Mouse (Mus musculus): ENCODE data around the gene Ankrd63. TPM values are rescaled to one million over a fixed set of nuclear protein-coding genes. Genes with fewer than 3 reads are reported as not detected.

Gene Ankrd63
- total RNA-seq (2021): 1 to 10 TPM in 1 of 2 experiments, under 1 TPM in 1; 0.64 to 1.7 TPM

DNA sequence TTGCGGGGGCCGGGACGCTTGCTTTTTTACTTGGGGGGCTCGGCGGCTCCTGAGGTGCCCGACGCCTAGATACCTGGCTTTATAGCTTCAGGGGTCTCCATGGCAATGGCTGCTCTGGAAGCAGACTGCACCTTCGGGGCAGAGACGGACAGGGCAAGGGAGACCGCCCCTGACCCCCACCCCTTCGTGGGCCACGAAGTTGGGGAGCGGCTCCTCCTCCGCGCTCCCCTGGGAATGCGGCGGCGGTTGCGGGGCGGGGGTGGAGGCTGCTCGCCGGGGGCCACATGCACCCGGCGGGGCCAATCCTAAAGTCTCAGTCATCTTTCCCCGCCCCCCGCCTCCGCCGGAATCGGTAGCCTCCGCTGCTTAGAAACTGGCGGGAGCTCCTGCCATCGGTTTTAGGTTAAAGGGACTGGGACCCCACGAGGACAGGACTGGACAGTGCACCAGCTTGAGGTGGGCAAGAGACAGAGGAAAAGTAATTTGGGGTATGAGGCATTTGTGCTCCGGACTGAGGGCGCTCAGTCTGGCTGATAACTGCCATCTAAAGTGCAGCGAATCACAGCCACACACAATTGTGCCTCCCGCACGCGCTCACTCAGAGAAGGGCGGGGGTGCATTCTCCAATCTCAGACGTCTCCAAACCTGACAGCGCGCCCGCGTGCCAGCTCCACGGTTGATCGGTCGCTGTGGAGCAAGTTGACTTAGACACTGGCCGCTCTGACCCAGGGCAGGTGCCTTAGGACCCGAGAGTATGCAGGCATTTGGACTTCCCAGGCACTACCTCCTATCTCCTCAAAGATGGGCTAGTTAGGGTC lies at the start of gene Ankrd63:
Ankrd63 (minus strand) TSS at position 51 of the 818 bp plus-strand sequence.
- intact Hi-C loops (cut with DNase I): no loop called here
- no peak for DNase-seq

DNA sequence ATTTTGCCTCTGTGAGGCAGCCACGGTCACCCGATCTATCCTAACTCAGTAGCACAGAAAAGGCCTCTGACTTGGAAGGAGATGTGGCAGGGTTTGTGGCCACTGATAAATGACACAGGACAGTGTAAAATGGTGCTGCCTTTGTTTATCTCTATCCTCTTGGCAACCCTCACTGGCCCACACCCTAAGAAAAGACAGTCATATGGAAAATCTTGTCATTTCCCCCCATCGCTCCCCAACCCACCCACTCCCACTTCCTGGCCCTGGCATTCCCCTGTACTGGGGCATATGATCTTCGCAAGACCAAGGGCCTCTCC lies 49.0 kb upstream of the Ankrd63 start:
- DNase-seq: no peak
- intact Hi-C loops (cut with DNase I): no loop called here

- peak; percentile 47 to 49 for DNase-seq
Observed at GRCm38 (mm10) chr2:118751896-118752791, 48.4 kb upstream of the Ankrd63 start.

GRCm38 (mm10) chr2:118750476-118750875 lies 46.7 kb upstream of the Ankrd63 start:
- intact Hi-C loops (cut with DNase I): no loop called here
- DNase-seq: peak; percentile 63 to 82

More at GRCm38 (mm10) chr2:118751896-118752791, 48.4 kb upstream of the Ankrd63 start:
- intact Hi-C loops (cut with DNase I): no loop called here

GRCm38 (mm10) chr2:118749341-118749884 lies 45.6 kb upstream of the Ankrd63 start:
- intact Hi-C loops (cut with DNase I): no loop called here
- DNase-seq: peak; percentile 48 to 55

- intact Hi-C loops (cut with DNase I): loop anchor here (2.0 kb wide), 1 partner anchor 31 kb away; the partner anchor contains the start of gene Disp2
- DNase-seq: peak in 1 of 2 experiments; percentile 53
Observed at GRCm38 (mm10) chr2:118747301-118747960, 43.7 kb upstream of the Ankrd63 start.

GRCm38 (mm10) chr2:118745915-118746901 lies 42.4 kb upstream of the Ankrd63 start:
- DNase-seq: peak; percentile 51 to 59

DNA sequence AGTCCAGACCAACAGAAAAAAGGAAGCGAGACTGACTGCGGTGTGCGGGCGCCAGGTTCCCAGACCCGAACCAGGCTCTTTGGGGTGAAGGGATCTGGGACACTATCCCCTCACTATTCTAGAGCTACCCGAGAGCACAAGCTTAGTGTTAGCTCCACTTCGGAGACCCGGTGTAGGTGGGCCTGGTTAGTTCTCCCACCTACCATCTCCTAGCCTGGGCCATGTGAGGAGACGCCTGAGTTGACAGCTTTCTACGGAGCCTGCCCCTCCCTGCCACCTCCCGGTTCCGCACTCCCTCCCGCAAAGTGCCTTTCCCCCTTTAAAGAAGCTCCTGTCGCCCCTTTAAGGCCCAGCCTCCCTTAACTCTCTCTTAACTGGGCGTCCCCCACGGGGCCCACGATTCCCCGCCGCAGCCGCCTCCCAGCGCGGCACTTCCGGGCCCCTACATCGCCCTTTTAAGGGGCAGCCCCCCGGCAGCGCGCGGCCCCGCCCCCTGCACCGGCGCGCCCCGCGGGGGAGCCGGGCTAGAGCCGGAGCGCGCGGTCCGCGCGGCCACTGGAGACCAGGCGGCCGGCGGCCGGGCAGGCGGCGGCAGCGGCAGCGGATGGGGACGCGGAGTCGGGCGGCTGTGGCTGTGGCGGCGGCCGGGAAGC lies 41.6 kb upstream of the Ankrd63 start, which contains the start of gene Inafm2:
Inafm2 (plus strand) TSS at position 527 of the 653 bp plus-strand sequence.
- DNase-seq: peak; percentile 91 to 93
- intact Hi-C loops (cut with DNase I): no loop called here

More at GRCm38 (mm10) chr2:118745915-118746901, 42.4 kb upstream of the Ankrd63 start:
- intact Hi-C loops (cut with DNase I): loop anchor here (1.0 to 2.0 kb wide), 2 partner anchors 16 to 33 kb away; partner anchors contain the start of genes Ccdc9b and Disp2

GRCm38 (mm10) chr2:118744621-118745020 lies 40.9 kb upstream of the Ankrd63 start:
- no peak for DNase-seq
- intact Hi-C loops (cut with DNase I): no loop called here

- DNase-seq: peak; percentile 54 to 63
Observed at GRCm38 (mm10) chr2:118743261-118743943, 39.6 kb upstream of the Ankrd63 start.

DNA sequence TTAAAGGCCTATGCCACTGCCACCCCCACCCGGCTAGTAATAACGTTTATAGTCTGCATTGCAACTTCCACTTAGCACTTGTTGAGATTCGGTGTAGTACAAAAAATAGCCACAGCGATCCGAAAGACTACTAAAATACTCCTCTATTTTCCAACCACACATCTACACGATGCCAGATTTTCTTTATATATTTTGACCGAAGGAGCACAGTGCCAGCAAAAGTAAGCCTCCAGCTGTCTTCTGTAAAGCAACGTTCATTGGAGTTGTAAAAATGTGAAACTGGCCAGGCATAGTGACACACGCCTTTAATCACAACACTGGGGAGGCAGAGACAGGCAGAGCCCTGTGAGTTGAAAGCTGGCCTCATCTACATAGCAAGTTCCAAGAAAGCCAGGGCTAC lies 37.4 kb upstream of the Ankrd63 start:
- intact Hi-C loops (cut with DNase I): no loop called here

More at GRCm38 (mm10) chr2:118743261-118743943, 39.6 kb upstream of the Ankrd63 start:
- intact Hi-C loops (cut with DNase I): loop anchor here (2.0 kb wide), 1 partner anchor 139 kb away; no protein-coding TSS in a partner anchor

GRCm38 (mm10) chr2:118740341-118740740 lies 36.6 kb upstream of the Ankrd63 start:
- DNase-seq: no peak
- intact Hi-C loops (cut with DNase I): no loop called here

More for the DNA sequence above, 37.4 kb upstream of the Ankrd63 start:
- no peak for DNase-seq

- DNase-seq: no peak
- intact Hi-C loops (cut with DNase I): no loop called here
Observed at GRCm38 (mm10) chr2:118733341-118733740, 29.6 kb upstream of the Ankrd63 start.

DNA sequence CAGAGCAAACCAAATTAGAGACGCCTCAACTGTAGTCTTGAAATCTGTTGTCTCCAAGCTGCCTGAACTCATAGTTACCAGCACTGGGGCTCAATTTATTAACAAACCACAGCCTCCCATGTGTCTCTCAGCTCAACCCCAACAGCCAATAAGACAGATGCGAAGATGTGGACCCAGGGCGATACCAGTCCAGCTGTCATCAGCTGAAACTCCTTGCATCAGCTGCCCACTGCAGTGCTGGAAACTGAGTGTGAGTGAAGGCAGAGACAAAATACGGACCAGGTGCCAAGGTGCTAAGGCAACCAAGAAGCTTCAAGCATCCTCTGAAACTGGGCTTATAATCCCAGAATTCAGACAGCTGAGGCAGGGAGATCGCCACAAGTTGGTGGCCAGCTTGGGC lies 28.2 kb upstream of the Ankrd63 start:
- no peak for DNase-seq
- intact Hi-C loops (cut with DNase I): no loop called here

DNA sequence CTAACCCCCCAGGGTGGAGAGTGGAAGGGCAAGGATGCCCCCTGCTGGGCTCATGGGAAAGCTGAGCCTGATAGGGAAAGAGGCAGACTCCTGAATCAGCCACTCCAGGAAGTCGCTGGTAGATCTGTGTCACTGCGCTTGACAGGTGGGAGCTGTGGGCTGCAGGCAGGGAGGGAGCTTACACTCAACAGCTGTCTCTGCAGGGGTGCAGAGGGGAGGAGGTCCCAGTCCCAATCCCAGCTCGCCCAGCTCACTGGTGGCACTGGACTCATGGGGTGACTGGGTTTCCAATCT lies 26.8 kb upstream of the Ankrd63 start:
- DNase-seq: peak; percentile 84 to 88
- intact Hi-C loops (cut with DNase I): loop anchor here (1.0 kb wide), 2 partner anchors 30 to 92 kb away; no protein-coding TSS in a partner anchor

DNA sequence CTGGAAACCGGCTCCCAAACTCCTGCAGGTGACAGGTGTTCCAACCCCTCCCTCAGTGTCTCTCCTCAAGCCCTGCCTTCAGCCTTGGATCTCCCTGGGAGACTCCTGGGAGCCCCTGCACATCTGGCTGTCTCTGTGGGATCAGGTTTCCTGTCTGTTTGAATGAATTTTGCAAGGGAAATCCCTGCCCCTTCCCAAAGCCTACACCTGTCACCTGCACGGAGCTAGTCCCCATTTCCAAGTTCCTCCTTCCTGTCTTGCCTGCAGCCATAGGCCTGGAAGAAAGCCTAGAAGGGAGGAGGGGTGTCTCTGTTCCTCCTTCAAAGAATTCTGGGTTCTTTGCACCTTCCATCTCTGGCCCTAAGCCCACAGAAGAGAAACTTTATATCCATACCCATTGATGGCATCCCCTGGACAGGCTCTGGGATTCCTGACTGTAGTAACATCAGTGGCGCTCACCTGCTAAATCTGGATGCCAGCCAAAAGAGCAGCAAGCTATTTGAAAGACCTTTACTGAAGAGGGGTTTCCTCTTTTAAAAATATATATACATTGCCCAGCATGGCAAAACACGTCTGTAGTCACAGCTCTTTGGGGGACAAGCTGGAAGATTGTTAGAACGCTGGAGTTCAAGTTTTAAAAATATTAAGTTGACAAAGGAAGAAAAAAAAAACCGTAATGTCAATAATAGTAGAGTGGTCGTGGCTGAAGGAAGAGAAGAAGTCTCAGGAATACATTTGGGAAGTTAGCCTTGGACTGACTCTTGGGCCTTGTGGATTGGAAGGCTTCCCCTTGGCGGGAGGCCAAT lies 26.3 kb upstream of the Ankrd63 start:
- intact Hi-C loops (cut with DNase I): loop anchor here (1.0 kb wide), 2 partner anchors 30 to 92 kb away; no protein-coding TSS in a partner anchor
- DNase-seq: no peak

DNA sequence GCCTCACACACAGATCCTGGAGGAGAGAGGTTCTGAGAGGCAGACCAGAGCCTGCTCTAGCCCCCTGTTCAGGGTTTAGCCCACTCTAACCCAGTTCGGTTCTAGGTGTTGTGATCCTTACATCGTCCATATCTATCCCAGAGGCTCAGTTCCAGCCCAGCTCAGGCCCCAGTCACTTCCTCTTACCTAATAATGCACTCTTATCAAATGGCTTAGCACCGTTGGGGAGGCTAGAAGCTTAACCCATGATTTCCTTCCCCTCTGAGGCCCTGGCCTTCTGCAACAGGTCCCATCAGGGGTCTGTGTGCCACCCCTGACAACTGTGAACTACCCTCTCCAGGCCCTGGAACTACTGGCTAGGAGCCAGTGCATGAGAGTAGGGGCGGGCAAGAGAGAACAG lies 25.4 kb upstream of the Ankrd63 start:
- intact Hi-C loops (cut with DNase I): no loop called here
- DNase-seq: no peak
